Mouse (Mus musculus) E14TG2a.4 (cell line): ENCODE data around the gene Hils1.

ENCODE experiments used
- CTCF ChIP-seq: conservative IDR thresholded peaks from 2 replicates; pipeline ENCODE4 v1.5.1; 2014; ENCODE audit warnings: low read length
- NANOG ChIP-seq: IDR thresholded peaks from 2 replicates; pipeline ENCODE4 v1.6.1; 2014; ENCODE audit warnings: borderline replicate concordance, low read length, mixed read lengths
- POU5F1 ChIP-seq: IDR thresholded peaks from 2 replicates; pipeline ENCODE4 v1.6.1; 2014; ENCODE audit warnings: low read length, borderline replicate concordance

DNA sequence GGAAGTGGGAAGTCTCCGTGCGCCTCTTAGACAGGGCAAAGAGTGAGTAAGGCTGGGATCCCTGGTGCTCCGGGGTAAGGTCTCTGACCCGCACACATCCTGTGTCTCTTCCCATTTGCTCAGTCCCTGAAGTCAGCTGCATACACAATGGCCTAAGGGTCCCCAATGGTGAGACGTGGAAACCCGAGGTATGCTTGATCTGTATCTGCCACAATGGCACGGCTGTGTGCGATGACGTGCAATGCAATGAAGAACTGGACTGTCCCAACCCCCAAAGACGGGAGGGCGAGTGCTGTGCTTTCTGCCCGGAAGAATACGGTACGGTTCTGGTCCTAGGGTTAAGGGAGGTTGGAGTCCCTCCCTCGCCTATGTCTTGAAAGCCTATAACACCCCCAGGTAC lies 29.6 kb upstream of the Hils1 start:
- no peak for TF ChIP-seq CTCF
- TF ChIP-seq POU5F1, result no peak
- TF ChIP-seq NANOG, result no peak
